Mouse (Mus musculus) myocyte (in vitro differentiated cells): ENCODE data around the gene Lamc2. TPM values are rescaled to one million over a fixed set of nuclear protein-coding genes. Genes with fewer than 3 reads are reported as not detected.
A peak's percentile ranks its signal among the peaks of the same experiment; 100 is the strongest.

Experiments
- H3K27me3 ChIP-seq: one replicate; pipeline ENCODE4 v1.6.1; 2011; ENCODE audit not compliant: control insufficient read depth, insufficient read depth, insufficient read length
- H3K36me3 ChIP-seq: one replicate; pipeline ENCODE4 v1.6.1; 2011; ENCODE audit not compliant: control insufficient read depth, insufficient read depth
- H3K4me2 ChIP-seq: one replicate; pipeline ENCODE4 v1.6.1; 2011; ENCODE audit warnings: low read depth, control low read depth
- H3K4me3 ChIP-seq: one replicate; pipeline ENCODE4 v1.5.1; 2011; ENCODE audit warnings: mild to moderate bottlenecking, control low read depth, moderate library complexity
- H3K79me2 ChIP-seq: one replicate; pipeline ENCODE4 v1.6.1; 2011; ENCODE audit not compliant: control insufficient read depth, insufficient read depth
- H3ac ChIP-seq: one replicate; pipeline ENCODE4 v1.6.1; 2011; ENCODE audit not compliant: control insufficient read depth, insufficient read length
- CEBPB ChIP-seq: IDR thresholded peaks from 2 replicates; pipeline ENCODE4 v1.6.1; 2011; ENCODE audit warnings: mild to moderate bottlenecking, moderate library complexity; ENCODE audit not compliant: poor library complexity, insufficient read depth, severe bottlenecking
- E2F4 ChIP-seq: IDR thresholded peaks from one replicate; pipeline ENCODE4 v1.6.1; 2011; ENCODE audit warnings: mild to moderate bottlenecking, control low read depth, moderate library complexity; ENCODE audit not compliant: insufficient read depth
- MAX ChIP-seq: IDR thresholded peaks from one replicate; pipeline ENCODE4 v1.6.1; 2011; ENCODE audit warnings: low read depth, mild to moderate bottlenecking, control low read depth
- MYOD1 ChIP-seq, 3 experiments: IDR thresholded peaks; one replicate each; pipeline ENCODE4 v1.6.1; 2011; ENCODE audit warnings: control low read depth in 2 of 3, low read depth in 2 of 3, mild to moderate bottlenecking in 2 of 3, moderate library complexity in 1 of 3; ENCODE audit not compliant: insufficient read length in 2 of 3, control insufficient read depth in 1 of 3
- MYOG ChIP-seq, 3 experiments: IDR thresholded peaks; one replicate each; pipeline ENCODE4 v1.6.1; 2011; ENCODE audit warnings: control low read depth in 2 of 3, low read depth in 2 of 3, mild to moderate bottlenecking in 2 of 3; ENCODE audit not compliant: insufficient read length in 2 of 3, control insufficient read depth in 1 of 3, insufficient read depth in 1 of 3
- POLR2A ChIP-seq: IDR thresholded peaks from one replicate; pipeline ENCODE4 v1.6.1; 2011; ENCODE audit warnings: low read depth, mild to moderate bottlenecking, control low read depth, moderate library complexity; ENCODE audit not compliant: insufficient read length
- POLR2AphosphoS2 ChIP-seq: IDR thresholded peaks from one replicate; pipeline ENCODE4 v1.6.1; 2011; ENCODE audit warnings: low read depth, control low read depth; ENCODE audit not compliant: insufficient read length
- REST ChIP-seq: IDR thresholded peaks from one replicate; pipeline ENCODE4 v1.6.1; 2011; ENCODE audit warnings: mild to moderate bottlenecking, control low read depth, moderate library complexity; ENCODE audit not compliant: insufficient read depth, insufficient read length
- SRF ChIP-seq: IDR thresholded peaks from one replicate; pipeline ENCODE4 v1.6.1; 2011; ENCODE audit warnings: low read depth; ENCODE audit not compliant: control insufficient read depth, insufficient read length
- TCF12 ChIP-seq: IDR thresholded peaks from one replicate; pipeline ENCODE4 v1.6.1; 2011; ENCODE audit warnings: mild to moderate bottlenecking, control low read depth; ENCODE audit not compliant: poor library complexity, insufficient read depth, severe bottlenecking
- TCF3 ChIP-seq: IDR thresholded peaks from one replicate; pipeline ENCODE4 v1.6.1; 2011; ENCODE audit warnings: low read depth, control low read depth; ENCODE audit not compliant: insufficient read length
- USF1 ChIP-seq: IDR thresholded peaks from one replicate; pipeline ENCODE4 v1.6.1; 2011; ENCODE audit warnings: low read depth, mild to moderate bottlenecking, control low read depth, moderate library complexity
- polyA plus RNA-seq: library from polyadenylated mRNA; unstranded; fragments of >200 nt; fragmentation: generic; extraction: Trizol; gene quantifications from one replicate; pipeline ENCODE4 v1.2.1, GENCODE M21; 2012; ENCODE audit warnings: missing spikeins

The Lamc2 gene
- polyA plus RNA-seq, 1 experiment, result 10.2 TPM

GRCm38 (mm10) chr1:153125287-153126275 is 60.7 kb downstream of the Lamc2 start:
- no peak for TF ChIP-seq USF1
- no peaks in the 10 kb centered on the region for H3K79me2 ChIP-seq
- no peaks in the 10 kb centered on the region for H3K27me3 ChIP-seq
- H3K36me3 ChIP-seq, result no peaks in the 10 kb centered on the region
- peak overlapping the region; percentile 58 for H3K4me2 ChIP-seq
- H3K4me3 ChIP-seq, result no peak overlapping the region
- no peak overlapping the region for H3ac ChIP-seq

- H3K4me2 ChIP-seq, result no peak overlapping the region
- H3K27me3 ChIP-seq, result no peaks in the 10 kb centered on the region
- no peak overlapping the region for H3ac ChIP-seq
- H3K36me3 ChIP-seq, result no peaks in the 10 kb centered on the region
- TF ChIP-seq TCF12, result no peak
- no peak for TF ChIP-seq MYOD1 (IDR thresholded peaks at IDR 0.05; ENCODE audit: control insufficient read depth in 1 of 3, insufficient read length in 2 of 3, low read depth in 2 of 3)
- no peak for TF ChIP-seq MAX
- TF ChIP-seq MYOG (IDR thresholded peaks at IDR 0.05; ENCODE audit: control insufficient read depth in 1 of 3, insufficient read depth in 1 of 3, insufficient read length in 2 of 3, low read depth in 2 of 3), result no peak
- TF ChIP-seq TCF3, result no peak
- TF ChIP-seq USF1, result no peak
- TF ChIP-seq REST, result no peak
- no peak for TF ChIP-seq E2F4
- TF ChIP-seq SRF, result no peak
- no peak for TF ChIP-seq POLR2AphosphoS2
- no peak for TF ChIP-seq CEBPB
- TF ChIP-seq POLR2A, result no peak
- no peaks in the 10 kb centered on the region for H3K79me2 ChIP-seq
- no peak overlapping the region for H3K4me3 ChIP-seq
Measured at GRCm38 (mm10) chr1:153124502-153124901, 61.7 kb downstream of the Lamc2 start.

- Histone ChIP-seq H3K27me3 (no peaks in the 10 kb centered on the region), H3K4me2 (peak overlapping the region; percentile 2), H3K4me3 (no peak overlapping the region), H3ac (no peak overlapping the region), H3K36me3 (no peaks in the 10 kb centered on the region), H3K79me2 (no peaks in the 10 kb centered on the region)
- no peak for TF ChIP-seq TCF3
- TF ChIP-seq POLR2AphosphoS2, result no peak
- no peak for TF ChIP-seq MYOD1 (IDR thresholded peaks at IDR 0.05; ENCODE audit: control insufficient read depth in 1 of 3, insufficient read length in 2 of 3, low read depth in 2 of 3)
- TF ChIP-seq CEBPB, result peak; percentile 50; the same call in 1 of the 2 replicates
Measured at GRCm38 (mm10) chr1:153122764-153123163, 63.5 kb downstream of the Lamc2 start.

GRCm38 (mm10) chr1:153121320-153121719 is 64.9 kb downstream of the Lamc2 start:
- Histone ChIP-seq H3K36me3 (no peaks in the 10 kb centered on the region), H3K79me2 (no peaks in the 10 kb centered on the region), H3K27me3 (no peaks in the 10 kb centered on the region), H3ac (no peak overlapping the region), H3K4me3 (no peak overlapping the region), H3K4me2 (peak overlapping the region; percentile 59)
- TF ChIP-seq POLR2AphosphoS2 (no peak), SRF (no peak), E2F4 (no peak), TCF3 (no peak), MYOG (IDR thresholded peaks at IDR 0.05; ENCODE audit: control insufficient read depth in 1 of 3, insufficient read depth in 1 of 3, insufficient read length in 2 of 3, low read depth in 2 of 3) (no peak), CEBPB (no peak), USF1 (no peak), POLR2A (no peak), REST (no peak), MYOD1 (IDR thresholded peaks at IDR 0.05; ENCODE audit: control insufficient read depth in 1 of 3, insufficient read length in 2 of 3, low read depth in 2 of 3) (no peak), TCF12 (no peak), MAX (no peak)

- H3K4me3 ChIP-seq, result no peak overlapping the region
- peak overlapping the region; percentile 59 for H3K4me2 ChIP-seq
- no peaks in the 10 kb centered on the region for H3K27me3 ChIP-seq
- TF ChIP-seq POLR2AphosphoS2 (no peak), MAX (no peak), MYOD1 (IDR thresholded peaks at IDR 0.05; ENCODE audit: control insufficient read depth in 1 of 3, insufficient read length in 2 of 3, low read depth in 2 of 3) (no peak), MYOG (IDR thresholded peaks at IDR 0.05; ENCODE audit: control insufficient read depth in 1 of 3, insufficient read depth in 1 of 3, insufficient read length in 2 of 3, low read depth in 2 of 3) (no peak), CEBPB (no peak), TCF3 (no peak), TCF12 (no peak), POLR2A (no peak), SRF (no peak), E2F4 (no peak), USF1 (no peak), REST (no peak)
- H3K79me2 ChIP-seq, result no peaks in the 10 kb centered on the region
- no peaks in the 10 kb centered on the region for H3K36me3 ChIP-seq
- no peak overlapping the region for H3ac ChIP-seq
Measured at GRCm38 (mm10) chr1:153120544-153120943, 65.7 kb downstream of the Lamc2 start.
